Mouse (Mus musculus) liver, embryonic 15.5 days (tissue): Measurements from ENCODE around the gene Adamtsl3. TPM values are rescaled to one million over a fixed set of nuclear protein-coding genes. Genes with fewer than 3 reads are reported as not detected.

ENCODE experiments used
- ATAC-seq: fragments of 200-750 bp; cut with Nextera tagmentation; 2 replicates; pipeline ENCODE4 v1.8.0; 2017; ENCODE audit warnings: moderate number of reproducible peaks, mild to moderate bottlenecking, moderate library complexity; ENCODE audit not compliant: insufficient read depth
- H3K27ac ChIP-seq: fragments of 300-500 bp; sonication (generic); replicated peaks from 2 replicates; pipeline ENCODE4 v1.5.1; 2015; ENCODE audit warnings: mild to moderate bottlenecking, inconsistent platforms
- H3K27me3 ChIP-seq: fragments of 300-500 bp; sonication (generic); 2 replicates; pipeline ENCODE4 v1.6.1; 2015; ENCODE audit warnings: mild to moderate bottlenecking, inconsistent platforms
- H3K36me3 ChIP-seq: fragments of 300-500 bp; sonication (generic); replicated peaks from 2 replicates; pipeline ENCODE4 v1.6.1; 2015; ENCODE audit warnings: moderate library complexity, mild to moderate bottlenecking, inconsistent platforms
- H3K4me1 ChIP-seq: fragments of 300-500 bp; sonication (generic); replicated peaks from 2 replicates; pipeline ENCODE4 v1.6.1; 2015; ENCODE audit warnings: inconsistent platforms
- H3K4me2 ChIP-seq: fragments of 300-500 bp; sonication (generic); 2 replicates; pipeline ENCODE4 v1.6.1; 2015; ENCODE audit warnings: moderate library complexity, mild to moderate bottlenecking, inconsistent platforms
- H3K4me3 ChIP-seq: fragments of 300-500 bp; sonication (generic); replicated peaks from 2 replicates; pipeline ENCODE4 v1.5.1; 2015; ENCODE audit warnings: mild to moderate bottlenecking, inconsistent platforms
- H3K9ac ChIP-seq: fragments of 300-500 bp; sonication (generic); 2 replicates; pipeline ENCODE4 v1.6.1; 2015; ENCODE audit warnings: moderate library complexity, mild to moderate bottlenecking, inconsistent platforms
- H3K9me3 ChIP-seq: fragments of 300-500 bp; sonication (generic); replicated peaks from 2 replicates; pipeline ENCODE4 v1.6.1; 2016; ENCODE audit warnings: inconsistent platforms
- WGBS: fragments of 180-500 bp; shearing (Covaris S2); methylation state at CpG from one replicate; pipeline ENCODE4 v1.1.7; 2015; ENCODE audit warnings: mixed read lengths; ENCODE audit not compliant: insufficient replicate concordance; 5-methylcytosine and 5-hydroxymethylcytosine counted together
- polyA plus RNA-seq: library from polyadenylated mRNA; unstranded; fragments of >200 nt; fragmentation: Nextera tagmentation; extraction: Ambion mirVana; gene quantifications from 2 replicates; pipeline ENCODE4 v1.2.1, GENCODE M21; 2015

The Adamtsl3 gene
- polyA plus RNA-seq, 1 experiment from 2014 or later = 0.12 TPM

DNA sequence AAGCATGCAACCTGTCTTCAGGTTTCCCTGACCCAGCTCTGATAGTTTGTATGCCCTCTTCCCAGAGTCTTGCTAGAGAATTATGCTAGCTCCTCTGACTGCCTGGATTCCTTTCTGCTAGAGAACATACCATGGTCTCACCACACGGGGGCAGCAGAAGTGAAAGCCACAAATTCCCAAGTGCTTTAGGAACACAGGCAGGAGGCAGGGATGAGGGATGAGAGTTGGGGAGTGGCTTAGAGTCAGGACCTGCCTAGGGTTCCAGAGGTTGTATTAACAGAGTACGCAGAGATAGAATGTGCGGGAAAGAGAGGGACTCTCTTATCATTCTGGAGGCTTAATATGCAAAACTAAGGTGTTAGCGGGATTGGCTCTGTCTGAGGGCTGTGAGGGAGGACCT lies 168.6 kb downstream of the Adamtsl3 start:
- Histone ChIP-seq H3K4me3 (no peak overlapping the region), H3K27me3 (no peaks in the 10 kb centered on the region), H3K36me3 (no peaks in the 10 kb centered on the region), H3K9ac (no peak overlapping the region), H3K9me3 (no peaks in the 10 kb centered on the region), H3K4me2 (no peak overlapping the region), H3K4me1 (no peaks in the 10 kb centered on the region), H3K27ac (no peak overlapping the region)
- ATAC-seq = no peak
- WGBS = 29% methylated on average over 4 of the region's 4 CpGs

DNA sequence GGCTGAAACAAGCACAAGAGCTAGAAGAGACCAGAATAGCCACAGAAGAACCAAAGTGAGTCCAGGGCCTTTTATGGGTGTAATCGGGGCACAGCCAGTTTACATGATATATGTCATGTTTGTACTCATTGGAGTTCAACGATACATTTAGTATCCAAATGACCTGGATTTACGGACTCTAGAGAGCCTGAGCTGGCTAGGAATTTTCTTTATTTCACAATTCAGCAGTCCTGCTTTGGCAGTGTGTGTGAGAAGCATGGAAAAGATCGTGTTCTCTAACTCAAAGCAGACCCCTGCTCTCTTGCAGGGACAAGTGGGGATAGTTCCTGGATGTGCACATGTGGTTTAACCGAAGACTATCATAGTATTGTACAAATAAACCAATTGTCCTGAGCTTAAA lies 195.1 kb downstream of the Adamtsl3 start:
- 67% methylated on average over 5 of the region's 5 CpGs for WGBS
- H3K27me3 ChIP-seq = no peaks in the 10 kb centered on the region
- no peaks in the 10 kb centered on the region for H3K36me3 ChIP-seq
- no peak overlapping the region for H3K9ac ChIP-seq
- ATAC-seq = no peak
- no peak overlapping the region for H3K4me2 ChIP-seq
- H3K4me3 ChIP-seq = no peak overlapping the region
- no peaks in the 10 kb centered on the region for H3K9me3 ChIP-seq
- H3K27ac ChIP-seq = no peak overlapping the region
- H3K4me1 ChIP-seq = no peaks in the 10 kb centered on the region

DNA sequence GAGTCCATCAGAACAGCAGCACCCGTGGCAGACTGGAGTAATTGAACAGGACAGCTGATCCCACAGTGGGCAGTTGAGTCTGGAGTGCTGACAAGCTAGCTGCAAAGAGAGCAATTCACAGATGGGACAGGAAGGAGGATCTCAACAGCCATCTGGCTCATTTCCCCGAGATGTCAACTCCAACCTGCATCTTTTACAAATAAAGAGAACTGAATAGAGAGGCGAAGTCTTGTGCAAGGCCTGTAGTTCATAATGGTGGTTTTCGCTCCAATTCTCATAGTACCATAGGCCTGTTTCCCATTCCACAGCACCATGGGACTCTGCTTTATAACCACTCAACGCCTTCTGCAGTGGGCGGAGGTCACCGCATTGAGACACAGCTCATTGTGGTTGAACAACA lies 195.9 kb downstream of the Adamtsl3 start:
- no peaks in the 10 kb centered on the region for H3K9me3 ChIP-seq
- H3K4me2 ChIP-seq = no peak overlapping the region
- H3K27ac ChIP-seq = no peak overlapping the region
- H3K36me3 ChIP-seq = no peaks in the 10 kb centered on the region
- H3K4me1 ChIP-seq = no peaks in the 10 kb centered on the region
- no peak overlapping the region for H3K9ac ChIP-seq
- no peak for ATAC-seq
- WGBS = 61% methylated on average over 7 of the region's 7 CpGs
- no peaks in the 10 kb centered on the region for H3K27me3 ChIP-seq
- no peak overlapping the region for H3K4me3 ChIP-seq

DNA sequence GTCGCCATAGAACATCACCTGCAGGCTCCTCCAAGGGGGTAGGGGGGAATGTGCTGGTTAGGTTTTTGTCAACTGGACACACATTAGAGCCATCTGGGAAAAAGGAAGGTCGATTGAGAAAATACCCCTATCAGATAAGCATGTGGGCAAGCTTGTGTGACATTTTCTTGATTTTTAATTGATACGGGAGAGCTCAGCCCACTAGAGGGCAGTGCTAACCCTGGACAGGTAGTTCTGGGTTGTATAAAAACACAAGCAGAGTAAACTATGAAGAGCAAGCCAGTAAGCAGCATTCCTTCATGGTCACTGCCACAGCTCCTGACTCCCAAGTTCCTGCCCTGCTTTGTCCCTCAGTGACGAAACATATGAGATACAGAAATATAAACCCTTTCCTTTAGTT lies 197.7 kb downstream of the Adamtsl3 start:
- no peaks in the 10 kb centered on the region for H3K4me1 ChIP-seq
- no peak for ATAC-seq

DNA sequence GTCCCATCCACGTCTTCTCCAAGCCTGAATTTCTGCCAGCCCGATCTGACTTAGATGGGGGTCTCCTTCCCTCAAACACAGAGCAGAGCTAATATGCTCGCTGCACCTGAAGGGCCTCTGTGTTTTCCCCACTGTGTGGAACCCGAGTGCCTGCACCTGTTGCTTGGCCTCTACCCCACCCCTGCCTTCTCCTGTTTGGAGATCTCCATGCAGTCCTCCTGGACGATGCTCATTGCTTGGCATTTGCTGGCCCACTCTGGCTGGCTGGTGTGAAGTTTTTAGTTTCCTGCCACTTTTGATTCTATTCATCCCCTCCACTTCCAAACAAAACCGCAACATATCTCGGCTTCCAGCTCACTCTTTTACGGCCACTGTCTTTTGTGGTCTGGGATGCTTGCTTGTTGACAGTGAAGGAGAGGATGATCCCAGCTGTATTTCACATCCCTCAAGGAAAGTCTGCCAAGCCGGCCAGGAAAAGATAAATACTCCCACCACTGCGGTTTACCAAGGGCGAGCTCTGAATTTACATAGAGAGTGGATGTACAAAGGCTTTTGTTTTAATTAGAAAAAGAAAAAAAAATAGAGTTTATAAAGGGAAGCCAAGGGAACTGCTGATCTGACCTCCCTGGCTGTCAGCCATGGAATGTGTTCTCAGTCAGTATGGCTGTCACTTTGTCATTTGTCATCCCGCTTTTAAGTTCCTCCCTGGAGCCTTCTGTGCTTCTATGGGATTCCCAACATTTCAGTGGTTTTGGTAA lies 198.4 kb downstream of the Adamtsl3 start:
- no peaks in the 10 kb centered on the region for H3K4me1 ChIP-seq
- H3K36me3 ChIP-seq = no peaks in the 10 kb centered on the region
- no peaks in the 10 kb centered on the region for H3K9me3 ChIP-seq
- no peak overlapping the region for H3K9ac ChIP-seq
- ATAC-seq = no peak
- H3K27me3 ChIP-seq = no peaks in the 10 kb centered on the region
- H3K4me3 ChIP-seq = no peak overlapping the region
- no peak overlapping the region for H3K4me2 ChIP-seq
- WGBS = 57% methylated on average over 12 of the region's 12 CpGs
- no peak overlapping the region for H3K27ac ChIP-seq

More for the DNA sequence above, 197.7 kb downstream of the Adamtsl3 start:
- no peak overlapping the region for H3K4me2 ChIP-seq
- 51% methylated on average over 4 of the region's 4 CpGs for WGBS
- no peaks in the 10 kb centered on the region for H3K9me3 ChIP-seq
- H3K27ac ChIP-seq = no peak overlapping the region
- no peaks in the 10 kb centered on the region for H3K36me3 ChIP-seq
- no peaks in the 10 kb centered on the region for H3K27me3 ChIP-seq
- H3K4me3 ChIP-seq = no peak overlapping the region
- H3K9ac ChIP-seq = no peak overlapping the region

DNA sequence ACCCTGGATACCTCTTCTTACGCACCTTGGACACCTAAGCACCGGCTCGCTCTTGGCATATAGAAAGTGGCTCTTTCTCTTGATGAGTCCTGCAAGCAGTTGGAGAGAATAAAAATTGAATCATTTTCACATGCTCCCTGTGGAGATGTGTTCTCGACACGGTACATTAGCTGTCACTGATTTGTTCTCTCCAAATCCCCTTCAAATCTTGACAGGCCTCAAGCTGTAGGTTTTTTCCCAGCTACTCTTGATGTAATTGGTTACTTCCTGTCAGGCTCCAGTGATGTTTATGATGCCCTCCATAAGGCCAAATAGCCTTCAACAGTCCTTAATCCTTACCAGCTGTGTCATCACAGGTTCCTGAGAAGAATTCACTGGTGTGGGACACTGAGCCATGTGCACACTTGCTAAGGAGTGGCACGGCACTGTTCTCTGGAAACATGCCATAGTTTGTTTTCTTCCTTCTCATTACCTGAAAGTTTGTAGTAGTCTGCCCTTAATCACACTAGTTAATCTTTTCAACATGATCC lies 209.0 kb downstream of the Adamtsl3 start:
- Histone ChIP-seq H3K4me2 (no peak overlapping the region), H3K4me3 (no peak overlapping the region), H3K27me3 (no peaks in the 10 kb centered on the region), H3K9me3 (no peaks in the 10 kb centered on the region), H3K4me1 (no peaks in the 10 kb centered on the region), H3K9ac (no peak overlapping the region), H3K36me3 (no peaks in the 10 kb centered on the region), H3K27ac (no peak overlapping the region)
- 72% methylated on average over 6 of the region's 6 CpGs for WGBS
- ATAC-seq = no peak

DNA sequence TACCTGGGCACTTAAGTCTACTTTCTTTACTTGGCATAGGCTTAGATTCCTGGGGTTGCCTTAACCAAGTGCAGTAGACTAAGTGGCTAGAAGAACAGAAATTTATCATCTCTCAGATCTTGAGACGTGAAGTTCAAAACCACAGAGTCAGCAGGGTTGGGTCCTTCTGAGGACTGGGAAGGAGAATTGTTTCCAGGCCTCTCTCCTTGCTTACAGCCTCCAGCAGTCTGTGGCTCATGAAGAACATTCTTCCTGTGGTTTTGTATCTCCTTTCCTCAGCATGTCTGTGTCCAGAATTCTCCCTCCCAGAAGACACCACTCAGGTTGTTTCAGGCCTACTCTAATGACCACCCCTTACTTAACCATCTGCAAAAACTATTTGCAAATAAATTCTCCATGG lies 216.5 kb downstream of the Adamtsl3 start:
- Histone ChIP-seq H3K36me3 (no peaks in the 10 kb centered on the region), H3K4me1 (no peaks in the 10 kb centered on the region), H3K9ac (no peak overlapping the region), H3K9me3 (no peaks in the 10 kb centered on the region), H3K27ac (no peak overlapping the region), H3K4me2 (no peak overlapping the region), H3K4me3 (no peak overlapping the region), H3K27me3 (no peaks in the 10 kb centered on the region)
- 13% methylated on average over 1 of the region's 1 CpGs for WGBS
- no peak for ATAC-seq

DNA sequence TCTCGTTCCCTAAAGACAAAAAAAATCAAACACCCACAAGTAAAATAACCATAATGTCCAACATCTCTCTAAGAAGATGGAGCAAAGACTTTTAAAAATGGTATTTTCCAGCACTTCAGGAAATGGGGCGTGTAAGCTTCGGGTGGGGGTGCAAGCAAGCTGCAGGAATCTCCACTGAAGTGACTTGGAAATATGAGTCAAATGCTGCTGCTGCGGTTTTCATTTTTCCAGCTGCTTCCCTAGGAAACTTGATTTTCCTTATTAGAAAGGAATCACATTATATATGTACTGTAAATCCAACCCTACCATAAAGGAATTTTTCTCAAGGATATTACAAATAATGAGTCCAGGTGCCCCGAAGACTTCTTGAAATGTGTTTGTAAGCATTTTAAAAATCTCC lies 220.3 kb downstream of the Adamtsl3 start:
- no peak overlapping the region for H3K4me3 ChIP-seq
- no peak overlapping the region for H3K27ac ChIP-seq
- 51% methylated on average over 5 of the region's 5 CpGs for WGBS
- no peaks in the 10 kb centered on the region for H3K36me3 ChIP-seq
- no peaks in the 10 kb centered on the region for H3K4me1 ChIP-seq
- no peak for ATAC-seq
- H3K27me3 ChIP-seq = no peaks in the 10 kb centered on the region
- H3K4me2 ChIP-seq = no peak overlapping the region
- no peak overlapping the region for H3K9ac ChIP-seq
- no peaks in the 10 kb centered on the region for H3K9me3 ChIP-seq

DNA sequence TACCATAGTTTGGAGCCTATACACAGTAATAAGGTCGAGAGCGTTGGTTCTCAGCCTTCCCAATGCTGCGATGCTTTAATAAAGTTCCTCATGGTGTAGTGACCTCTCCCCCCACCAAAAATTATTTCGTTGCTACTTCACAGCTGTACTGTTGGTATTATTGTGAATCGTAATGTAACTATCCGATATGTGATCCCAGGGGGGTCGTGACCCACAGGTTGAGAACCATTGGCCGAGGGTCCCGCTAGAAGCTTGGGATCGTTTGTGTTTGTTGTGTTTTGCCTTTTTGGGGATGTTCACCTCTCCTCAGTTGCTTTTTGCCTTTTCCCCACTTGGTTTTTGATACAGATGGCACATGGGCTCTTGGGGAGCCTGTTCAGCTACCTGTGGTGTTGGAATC lies 220.9 kb downstream of the Adamtsl3 start:
- H3K4me2 ChIP-seq = no peak overlapping the region
- no peak overlapping the region for H3K9ac ChIP-seq
- no peak for ATAC-seq
- H3K9me3 ChIP-seq = no peaks in the 10 kb centered on the region
- no peak overlapping the region for H3K27ac ChIP-seq
- 70% methylated on average over 10 of the region's 10 CpGs for WGBS
- no peaks in the 10 kb centered on the region for H3K27me3 ChIP-seq
- H3K4me3 ChIP-seq = no peak overlapping the region
- no peaks in the 10 kb centered on the region for H3K36me3 ChIP-seq
- no peaks in the 10 kb centered on the region for H3K4me1 ChIP-seq

DNA sequence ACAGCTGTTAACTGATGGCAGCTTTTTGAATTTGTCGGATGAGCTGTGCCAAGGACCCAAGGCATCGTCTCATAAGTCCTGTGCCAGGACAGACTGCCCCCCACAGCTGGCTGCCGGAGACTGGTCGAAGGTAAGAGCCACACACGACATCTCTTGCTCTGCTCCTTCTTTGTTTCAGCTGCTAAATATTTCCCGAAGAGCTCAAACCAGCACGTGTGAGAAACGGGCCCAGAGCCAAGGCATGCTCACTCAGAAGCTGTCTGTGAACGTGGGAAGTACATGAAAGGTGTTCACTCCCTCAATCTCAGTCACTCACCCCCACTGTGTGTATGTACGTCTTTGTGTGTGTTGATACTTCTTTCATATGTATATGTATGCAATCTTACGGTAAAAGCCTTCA lies 221.6 kb downstream of the Adamtsl3 start:
- ATAC-seq = no peak
- Histone ChIP-seq H3K9me3 (no peaks in the 10 kb centered on the region), H3K4me2 (no peak overlapping the region), H3K9ac (no peak overlapping the region), H3K4me1 (no peaks in the 10 kb centered on the region), H3K27me3 (no peaks in the 10 kb centered on the region), H3K36me3 (no peaks in the 10 kb centered on the region), H3K4me3 (no peak overlapping the region), H3K27ac (no peak overlapping the region)
- 71% methylated on average over 11 of the region's 11 CpGs for WGBS

DNA sequence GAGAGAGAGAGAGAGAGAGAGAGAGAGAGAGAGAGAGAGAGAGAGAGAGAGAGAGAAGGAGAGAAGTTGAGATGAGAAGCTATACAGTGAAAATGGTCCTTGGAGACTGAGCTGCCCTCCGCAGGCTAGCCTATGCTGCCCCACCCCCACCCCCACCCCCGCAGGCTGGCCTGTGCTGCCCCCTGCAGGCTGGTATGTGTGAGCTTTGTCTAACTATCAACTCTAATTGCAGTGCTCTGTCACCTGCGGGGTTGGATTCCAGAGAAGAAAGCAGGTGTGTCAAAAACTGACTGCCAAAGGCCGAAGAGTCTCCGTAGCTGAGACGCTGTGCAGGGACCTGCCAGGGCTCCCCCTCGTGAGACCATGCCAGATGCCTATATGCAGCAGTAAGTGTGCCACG lies 231.2 kb downstream of the Adamtsl3 start:
- Histone ChIP-seq H3K4me3 (no peak overlapping the region), H3K36me3 (no peaks in the 10 kb centered on the region), H3K27ac (no peak overlapping the region), H3K9me3 (no peaks in the 10 kb centered on the region), H3K27me3 (no peaks in the 10 kb centered on the region), H3K4me1 (no peaks in the 10 kb centered on the region), H3K4me2 (no peak overlapping the region), H3K9ac (no peak overlapping the region)
- no peak for ATAC-seq
- 40% methylated on average over 8 of the region's 8 CpGs for WGBS

DNA sequence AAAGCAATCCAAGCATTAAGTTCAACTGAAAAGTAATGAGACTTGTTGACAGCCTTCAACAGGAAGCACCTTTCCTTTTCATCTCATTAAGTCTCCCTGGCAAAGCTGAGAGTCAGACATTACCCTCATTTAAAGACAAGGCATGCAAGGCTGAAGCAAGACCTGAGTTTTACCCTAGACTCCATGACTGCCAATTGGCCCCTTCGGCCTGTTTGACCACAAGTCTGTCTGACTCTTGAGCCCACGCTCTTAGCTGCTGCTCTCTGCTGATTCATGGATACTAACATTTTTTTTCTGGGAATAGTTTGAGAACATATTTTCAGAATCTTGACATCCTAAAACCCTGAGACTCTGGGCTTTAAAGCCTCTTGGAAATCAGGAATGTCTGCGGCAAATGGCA lies 232.3 kb downstream of the Adamtsl3 start:
- Histone ChIP-seq H3K4me2 (no peak overlapping the region), H3K9me3 (no peaks in the 10 kb centered on the region), H3K4me3 (no peak overlapping the region), H3K27ac (no peak overlapping the region), H3K27me3 (no peaks in the 10 kb centered on the region), H3K36me3 (no peaks in the 10 kb centered on the region), H3K4me1 (no peaks in the 10 kb centered on the region), H3K9ac (no peak overlapping the region)
- no peak for ATAC-seq
- 69% methylated on average over 3 of the region's 3 CpGs for WGBS
